Mouse (Mus musculus) natural killer cell, adult 2 months (primary cell): ENCODE data around the gene Celf6.

Experiments
- DNase-seq, 2 experiments: peaks; one replicate each; pipeline ENCODE4 v3.0.0; 2022; ENCODE audit warnings: low spot score in 2 of 2

Celf6 gene

DNA sequence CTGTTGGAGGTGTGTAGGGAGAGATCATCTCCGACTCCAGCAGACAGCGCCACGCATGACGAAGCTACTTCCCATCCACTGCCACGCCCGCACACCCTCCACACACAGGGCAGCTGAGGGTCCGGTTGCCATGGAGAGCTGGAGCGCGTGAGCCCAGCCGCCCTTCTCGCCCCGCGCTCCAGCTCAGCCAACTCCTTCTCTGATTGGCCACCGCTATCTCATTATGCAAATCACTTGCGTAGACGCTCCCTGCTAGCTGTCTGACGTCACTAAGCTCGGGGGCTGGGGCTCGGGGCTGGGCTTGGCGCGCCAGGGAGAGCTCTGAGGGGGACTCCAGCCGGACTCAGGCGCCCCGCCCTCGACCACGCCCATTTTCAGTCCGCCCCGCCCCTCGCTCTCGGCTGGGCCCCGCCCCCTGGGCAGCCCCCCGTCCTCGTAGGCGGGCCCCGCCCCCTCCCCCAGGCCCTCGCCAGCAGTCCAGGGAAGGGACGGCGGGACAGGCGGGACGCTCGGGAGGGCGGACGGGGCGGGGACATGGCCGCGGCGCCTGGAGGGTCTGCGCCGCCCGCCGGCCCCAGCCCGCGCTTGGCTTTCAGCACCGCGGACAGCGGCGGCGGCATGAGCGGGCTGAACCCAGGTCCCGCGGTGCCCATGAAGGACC, at the start of gene Celf6:
TSS of gene Celf6 (plus strand) at position 74 of the 661 bp plus-strand sequence.
- DNase-seq, result peak; percentile 50 to 66

DNA sequence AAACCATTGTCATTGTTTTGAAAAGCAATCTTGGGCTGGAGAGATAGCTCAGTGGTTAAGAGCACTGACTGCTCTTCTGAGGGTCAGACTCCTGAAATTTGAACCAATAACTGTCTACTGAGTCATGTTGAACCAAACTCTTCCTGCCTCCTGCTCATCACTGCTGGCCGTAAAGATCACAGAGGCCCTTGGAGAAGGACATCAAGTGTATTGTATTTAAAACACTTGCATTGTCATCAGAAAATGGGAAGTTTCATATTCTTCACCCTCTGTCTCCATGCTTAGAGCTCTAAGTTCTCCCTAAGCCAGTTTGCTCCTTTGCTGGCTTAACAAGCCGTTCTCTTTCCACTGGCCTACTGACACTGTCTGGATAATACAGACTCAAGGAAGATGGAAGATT, 49.4 kb upstream of the Celf6 start:
- no peak for DNase-seq

DNA sequence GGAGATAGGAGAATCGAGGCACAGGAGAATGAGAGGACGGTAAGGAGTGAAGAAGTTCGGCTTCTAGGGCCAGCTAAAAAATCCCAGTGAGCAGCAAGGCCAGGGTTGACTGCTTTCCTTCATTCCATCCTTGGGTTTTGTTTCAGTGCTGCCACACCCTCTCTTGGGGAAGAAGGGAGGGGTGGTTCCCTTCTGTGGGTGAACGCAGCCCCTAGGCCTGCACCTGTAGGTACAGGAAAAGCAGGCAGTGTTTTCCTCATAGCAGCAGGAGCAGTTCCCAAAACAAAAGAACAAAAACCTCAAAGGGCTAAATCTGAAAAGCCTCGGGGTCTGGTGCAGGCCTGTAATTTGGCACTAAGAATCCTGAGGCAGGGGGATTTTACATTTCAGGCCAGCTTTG, 46.1 kb upstream of the Celf6 start:
- no peak for DNase-seq

DNA sequence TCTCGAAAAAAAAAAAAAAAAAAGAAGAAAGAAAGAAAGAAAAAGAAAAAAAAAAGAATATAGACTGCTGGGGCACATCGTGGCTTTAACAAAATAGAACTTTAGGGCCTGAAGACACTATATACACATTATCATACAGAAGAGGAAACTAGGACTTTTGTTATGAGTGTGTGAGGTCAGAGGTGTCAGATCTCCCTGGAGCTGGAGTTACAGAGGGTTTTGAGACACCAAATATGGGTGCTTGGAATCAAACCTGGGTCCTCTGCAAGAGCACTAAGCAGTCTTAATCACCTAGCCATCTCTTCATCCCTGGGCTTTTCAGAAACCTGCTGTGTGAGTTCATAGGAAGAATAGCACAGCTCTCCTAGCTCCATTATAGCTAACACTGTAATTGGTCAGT, 44.3 kb upstream of the Celf6 start:
- DNase-seq, result no peak

DNA sequence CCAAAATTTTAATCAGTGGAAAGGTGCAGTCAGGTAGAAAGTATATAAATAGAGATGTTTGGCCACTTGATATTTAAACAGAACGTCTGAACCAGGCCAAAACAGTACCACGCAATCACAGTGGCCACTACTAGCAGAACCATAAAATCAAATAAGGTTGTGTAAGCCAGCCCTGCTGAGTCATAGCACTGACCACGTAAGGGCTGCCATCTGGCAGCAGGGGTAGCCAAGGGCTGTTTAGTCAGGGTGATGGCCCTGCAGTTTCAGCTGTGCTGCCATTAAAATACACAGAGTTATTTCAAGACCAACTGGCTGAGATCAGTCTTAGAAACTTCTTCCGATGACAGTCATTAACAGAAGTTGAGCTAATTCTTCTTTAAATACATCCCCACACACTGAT, 43.8 kb upstream of the Celf6 start:
- no peak for DNase-seq

DNA sequence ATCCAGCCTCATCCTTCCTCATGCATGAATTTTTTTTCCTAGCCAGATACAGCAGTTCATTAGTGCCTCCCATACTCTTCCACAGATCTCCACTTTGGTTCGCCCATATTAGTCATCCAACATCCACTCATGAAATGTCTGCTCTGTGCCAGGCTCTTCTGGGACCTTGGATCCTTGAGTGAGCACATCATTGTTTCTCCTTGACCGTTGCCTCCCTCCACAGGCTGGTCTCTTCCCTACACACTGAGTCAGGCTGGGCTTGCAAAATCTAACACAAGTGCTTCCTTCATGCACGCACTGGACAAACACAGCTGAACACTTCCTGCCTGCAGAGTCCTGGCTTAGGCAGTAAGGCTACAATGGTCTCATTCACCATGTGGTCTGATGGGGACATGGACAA, 40.1 kb upstream of the Celf6 start:
- DNase-seq, result no peak

DNA sequence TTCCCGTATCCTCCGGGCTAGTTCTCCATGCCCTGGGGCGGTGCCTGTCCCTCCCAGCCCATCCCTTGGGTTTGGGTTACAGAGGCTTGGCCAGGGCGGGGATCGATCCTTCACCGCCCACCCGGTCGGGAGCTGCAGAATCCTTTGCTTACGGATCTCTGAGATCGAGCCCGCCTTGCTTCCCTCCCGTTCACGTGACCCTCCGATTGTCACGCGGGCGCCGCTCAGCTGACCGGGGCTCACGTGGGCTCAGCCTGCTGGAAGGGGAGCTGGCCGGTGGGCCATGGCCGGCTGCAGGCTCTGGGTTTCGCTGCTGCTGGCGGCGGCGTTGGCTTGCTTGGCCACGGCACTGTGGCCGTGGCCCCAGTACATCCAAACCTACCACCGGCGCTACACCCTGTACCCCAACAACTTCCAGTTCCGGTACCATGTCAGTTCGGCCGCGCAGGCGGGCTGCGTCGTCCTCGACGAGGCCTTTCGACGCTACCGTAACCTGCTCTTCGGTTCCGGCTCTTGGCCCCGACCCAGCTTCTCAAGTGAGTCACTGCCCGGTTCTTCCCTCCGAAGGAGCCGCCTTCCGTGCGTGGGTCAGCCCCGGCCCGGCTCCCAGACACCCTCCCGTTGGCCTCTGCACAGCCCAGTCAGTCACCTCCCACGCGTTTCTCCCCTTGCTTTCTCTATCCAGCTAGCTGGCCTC, 38.1 kb upstream of the Celf6 start, which contains the start of the genes Hexa and Tmem202:
TSS of gene Hexa (plus strand) at position 100 of the 697 bp plus-strand sequence.
TSS of gene Tmem202 (minus strand) at position 407 of the 697 bp plus-strand sequence.
- DNase-seq, result peak; percentile 64 to 77

DNA sequence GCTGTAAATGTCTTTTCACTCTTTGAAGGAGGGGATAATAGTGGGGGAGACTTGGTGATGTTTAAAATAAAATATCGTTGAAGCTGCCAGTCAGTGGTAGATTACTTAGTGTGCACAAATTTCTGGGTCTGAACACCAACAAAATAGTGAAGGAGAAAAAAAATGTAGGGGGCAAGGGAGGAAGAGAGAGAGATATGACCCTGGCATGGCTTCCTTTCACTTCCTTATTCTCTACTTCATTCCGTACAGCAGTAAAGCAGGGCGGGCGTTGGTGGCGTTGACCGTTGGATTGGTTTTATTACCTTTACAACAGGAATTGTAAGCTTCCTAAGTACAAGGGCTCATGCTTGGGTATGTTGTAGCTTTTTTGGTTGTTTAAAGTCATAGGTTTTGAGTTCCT, 36.1 kb upstream of the Celf6 start:
- no peak for DNase-seq

DNA sequence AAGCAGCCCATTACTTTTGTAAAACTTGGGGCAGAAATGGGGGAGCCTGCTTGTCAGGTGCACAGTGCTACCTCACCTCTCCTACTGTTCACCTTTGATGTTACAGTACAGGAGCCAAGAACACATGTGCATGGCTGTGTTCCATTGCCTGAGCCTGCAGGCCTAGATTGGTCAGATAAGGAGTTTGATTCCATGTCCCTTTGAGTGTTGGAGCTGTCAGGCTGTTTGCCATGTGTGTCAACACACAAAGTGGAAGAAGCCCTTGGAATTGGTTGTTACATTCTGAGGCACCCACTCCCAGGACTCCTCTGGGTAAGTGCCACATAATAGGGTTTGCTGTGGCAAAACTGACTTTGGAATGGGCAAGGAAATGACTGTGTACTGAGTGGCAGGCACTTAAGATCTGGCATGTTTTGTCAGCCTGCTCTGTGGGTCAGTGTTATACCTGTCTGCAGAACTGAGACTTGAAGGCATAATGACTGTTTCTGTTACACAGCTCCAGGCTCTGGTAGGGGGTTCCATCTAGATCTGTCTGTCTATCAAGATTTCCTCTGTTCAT, 34.9 kb upstream of the Celf6 start:
- DNase-seq, result no peak

DNA sequence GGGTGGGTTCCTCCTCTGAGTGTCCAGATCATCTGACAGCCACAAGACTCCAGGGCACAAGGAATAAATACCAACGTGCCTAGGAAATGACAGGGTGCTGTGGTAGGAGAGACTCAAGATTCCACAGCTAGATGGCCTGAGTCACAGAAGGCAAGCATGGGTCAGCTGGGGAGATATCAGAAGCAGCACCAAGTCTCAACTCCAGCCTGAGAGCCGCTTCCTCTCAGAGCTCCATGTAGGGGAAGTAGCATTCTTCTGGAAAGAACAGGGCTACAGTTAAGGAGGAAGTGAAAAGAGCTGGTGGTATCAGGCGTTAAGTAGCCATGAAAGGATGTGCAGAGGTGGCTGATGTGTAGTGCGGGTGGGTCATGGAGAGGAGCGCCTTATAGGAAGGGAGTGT, 33.0 kb upstream of the Celf6 start:
- no peak for DNase-seq

DNA sequence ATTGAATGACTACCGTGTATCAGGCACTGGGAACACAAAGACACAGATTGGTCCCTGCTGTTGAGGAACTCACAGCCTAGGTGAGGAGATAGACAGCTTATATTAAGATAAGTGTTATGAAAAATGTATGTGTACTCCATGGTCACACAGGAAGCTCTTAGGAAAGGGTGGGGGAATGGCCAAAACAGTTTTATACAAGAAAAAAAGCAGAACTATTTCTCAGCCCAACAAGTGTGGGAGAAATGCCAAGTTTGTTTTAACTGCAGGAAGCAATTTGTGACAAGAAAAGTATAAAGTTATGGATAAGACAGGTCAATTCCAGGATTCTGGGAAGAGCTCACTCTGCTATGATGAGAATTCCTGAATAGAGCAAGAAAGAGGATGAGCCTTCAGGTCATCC, 29.8 kb upstream of the Celf6 start:
- DNase-seq, result no peak

DNA sequence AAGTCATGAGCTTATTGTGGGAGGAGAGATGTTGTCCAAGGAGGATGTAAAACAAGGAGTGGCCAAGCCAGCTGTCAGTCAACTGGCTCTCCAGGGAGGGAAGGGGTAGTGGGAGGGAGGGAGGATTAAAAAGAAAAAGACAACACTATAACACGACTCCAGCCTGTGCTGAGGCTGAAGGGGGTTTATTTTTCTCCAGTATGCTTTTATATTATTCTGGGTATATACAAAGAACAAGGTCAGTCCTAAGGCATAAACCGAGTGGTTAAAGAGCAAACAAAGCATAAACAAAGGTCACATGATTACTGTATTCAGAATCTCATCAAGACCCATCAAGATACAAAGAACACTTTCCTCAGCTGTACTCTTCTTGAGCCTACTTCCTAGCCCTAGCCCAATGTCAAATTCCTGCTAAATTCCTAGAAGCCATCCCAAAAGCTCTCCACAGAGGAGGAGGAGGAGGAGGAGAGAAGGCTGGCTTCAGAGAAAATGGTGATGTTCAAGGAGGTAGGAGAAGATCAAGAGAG, 28.7 kb upstream of the Celf6 start:
- no peak for DNase-seq

DNA sequence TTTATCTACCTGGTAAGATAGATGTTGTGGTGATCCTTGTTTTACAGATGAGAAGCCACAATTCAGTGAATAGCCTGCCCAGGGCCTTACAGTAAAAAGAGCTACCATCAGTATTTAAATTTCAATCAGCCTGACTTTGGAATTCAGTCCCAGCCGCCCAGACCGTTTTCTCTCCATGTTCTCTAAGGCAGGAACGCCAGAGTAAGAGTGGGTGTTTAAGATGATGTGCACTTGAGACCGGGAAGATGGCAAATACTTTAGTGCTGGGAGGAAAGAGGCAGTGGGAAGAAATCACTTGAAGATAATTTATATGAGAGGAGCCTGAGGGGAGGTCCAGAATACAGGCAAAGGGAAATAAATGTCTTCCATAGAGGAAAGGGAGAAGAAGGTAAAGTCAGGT, 27.6 kb upstream of the Celf6 start:
- no peak for DNase-seq

DNA sequence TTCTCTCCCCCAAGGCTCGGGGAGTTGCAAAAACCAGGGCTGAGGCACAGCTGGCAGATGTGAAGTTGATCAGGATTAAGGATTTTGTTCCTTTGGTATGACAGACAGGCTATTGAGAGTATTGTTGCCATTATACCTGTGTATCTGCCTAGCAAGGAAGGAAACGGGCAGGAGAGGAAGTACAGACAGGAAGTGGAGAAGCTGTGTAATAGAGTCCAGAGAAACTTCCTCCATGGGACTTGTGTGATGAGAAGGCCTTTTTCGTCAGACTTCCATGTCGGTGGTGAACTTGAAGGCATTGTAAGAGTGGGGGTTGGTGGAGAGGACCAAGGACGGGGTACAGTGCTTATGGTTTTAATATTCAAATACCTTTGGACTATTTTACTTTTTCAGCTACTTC, 26.7 kb upstream of the Celf6 start:
- no peak for DNase-seq

DNA sequence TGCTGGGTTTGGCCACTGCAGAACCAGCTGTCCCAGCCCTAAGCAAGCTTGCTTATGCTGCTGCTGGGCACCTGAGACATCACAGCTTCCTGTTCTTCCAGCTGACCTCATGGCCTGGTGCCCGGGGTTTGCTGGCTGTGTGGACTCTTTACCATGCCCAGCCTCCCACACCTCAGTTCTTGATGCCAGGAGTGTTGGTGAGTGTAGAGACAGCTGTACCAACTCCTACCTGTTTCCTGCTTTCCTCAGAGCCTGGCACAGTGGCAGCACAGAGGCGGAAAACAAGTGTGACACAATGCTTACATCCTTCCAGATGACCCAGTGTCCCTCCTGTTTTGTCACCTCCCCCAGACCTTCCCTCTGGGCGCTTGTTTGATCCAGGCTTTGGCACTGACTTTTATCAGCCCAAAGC, 26.1 kb upstream of the Celf6 start:
- no peak for DNase-seq

DNA sequence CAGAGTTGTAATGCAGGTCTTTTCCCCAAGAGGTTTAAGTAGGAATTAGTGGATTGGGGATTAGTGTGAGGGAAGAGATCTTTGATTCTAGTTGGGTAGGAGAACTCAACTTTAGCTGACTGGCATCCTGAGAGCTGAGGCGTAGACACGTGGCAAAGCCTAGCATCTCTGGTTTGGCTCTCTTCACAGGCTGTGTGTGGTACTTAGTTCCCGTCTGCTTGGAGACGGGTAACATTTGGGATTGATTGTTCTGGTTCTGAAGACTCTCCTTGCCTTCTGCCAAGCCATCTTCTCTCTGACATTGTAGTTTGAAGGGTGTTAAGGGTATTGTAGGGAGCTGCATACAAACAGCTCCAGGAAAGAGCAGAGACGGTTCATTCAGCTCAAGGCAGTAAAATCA, 25.1 kb upstream of the Celf6 start:
- DNase-seq, result no peak

DNA sequence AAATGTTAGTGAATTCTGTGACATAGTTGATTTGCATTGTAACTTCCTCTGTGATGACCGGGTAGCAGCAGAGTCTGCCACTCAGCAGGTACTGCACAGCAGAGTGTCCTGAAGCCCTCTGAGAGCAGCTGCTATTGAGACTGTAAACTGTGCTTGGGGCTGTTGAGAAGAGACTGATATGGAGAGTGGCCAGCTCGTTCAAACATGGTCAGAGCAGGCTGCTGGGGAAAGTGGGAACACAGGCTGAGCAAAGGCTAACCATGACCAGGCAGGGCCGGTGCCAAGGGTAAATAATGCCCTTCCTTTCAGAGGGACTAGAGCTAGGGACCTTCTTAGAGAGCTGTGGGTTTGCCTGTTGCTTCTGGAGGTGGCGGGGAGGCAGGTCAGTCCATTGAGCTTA, 24.0 kb upstream of the Celf6 start:
- no peak for DNase-seq

DNA sequence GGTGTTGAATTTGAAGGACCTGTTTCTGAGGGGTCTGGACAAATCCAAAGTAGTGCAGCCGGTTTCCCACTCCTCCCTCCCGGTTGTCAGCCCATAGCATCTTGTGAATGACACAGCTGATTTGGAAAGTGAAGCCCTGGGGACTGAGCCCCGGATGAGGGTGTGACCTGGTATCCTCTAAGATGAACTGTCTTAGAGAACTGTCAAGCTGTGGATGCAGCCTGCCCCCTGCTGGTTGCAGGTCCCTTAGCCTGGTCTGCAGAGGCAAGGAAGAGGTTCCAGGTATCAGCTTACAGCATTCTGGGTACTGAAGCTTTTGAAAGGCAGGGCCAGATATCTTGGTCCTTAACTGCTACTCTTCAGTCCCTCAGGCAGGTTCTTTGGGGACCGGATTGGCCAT, 12.1 kb upstream of the Celf6 start:
- DNase-seq, result peak; percentile 42 to 76

DNA sequence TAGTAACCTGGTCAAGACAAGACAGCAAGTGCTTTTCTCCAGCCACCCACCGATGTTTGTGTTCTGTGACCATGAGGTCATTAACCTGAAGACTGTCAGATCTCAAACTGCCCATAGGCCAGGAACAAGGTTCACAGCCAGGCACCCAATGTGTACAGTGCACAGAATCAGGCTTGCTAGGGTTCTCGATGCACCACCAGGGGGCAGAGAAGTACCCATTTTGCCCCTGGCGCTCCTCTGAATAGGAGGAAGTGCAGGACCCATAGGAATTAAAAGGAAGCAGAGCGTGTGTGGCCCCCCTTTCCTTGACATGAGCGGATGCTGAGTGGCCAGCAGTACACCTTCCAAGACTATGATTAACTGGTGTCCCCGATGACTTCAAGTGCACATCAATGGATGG, 10.6 kb upstream of the Celf6 start:
- DNase-seq, result peak; percentile 17 to 60

DNA sequence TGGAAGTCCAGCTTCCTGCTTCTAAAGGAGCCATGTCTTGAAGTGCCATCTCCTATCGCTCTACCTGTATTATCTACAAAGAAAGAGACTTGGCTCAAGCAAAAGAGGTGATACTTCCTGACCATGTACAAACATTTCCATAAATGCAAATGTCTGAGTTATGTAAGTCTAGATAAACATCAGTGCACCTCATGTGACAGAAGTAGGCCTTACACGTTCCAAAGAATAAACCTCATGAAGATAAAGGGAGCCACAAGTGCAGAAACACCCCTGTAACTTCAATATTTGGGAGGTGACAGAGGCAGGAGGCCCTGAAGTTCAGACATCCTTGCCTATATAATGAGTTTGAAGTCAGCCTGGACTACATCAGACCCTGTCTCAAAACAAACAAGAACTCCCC, 5.9 kb upstream of the Celf6 start:
- no peak for DNase-seq

DNA sequence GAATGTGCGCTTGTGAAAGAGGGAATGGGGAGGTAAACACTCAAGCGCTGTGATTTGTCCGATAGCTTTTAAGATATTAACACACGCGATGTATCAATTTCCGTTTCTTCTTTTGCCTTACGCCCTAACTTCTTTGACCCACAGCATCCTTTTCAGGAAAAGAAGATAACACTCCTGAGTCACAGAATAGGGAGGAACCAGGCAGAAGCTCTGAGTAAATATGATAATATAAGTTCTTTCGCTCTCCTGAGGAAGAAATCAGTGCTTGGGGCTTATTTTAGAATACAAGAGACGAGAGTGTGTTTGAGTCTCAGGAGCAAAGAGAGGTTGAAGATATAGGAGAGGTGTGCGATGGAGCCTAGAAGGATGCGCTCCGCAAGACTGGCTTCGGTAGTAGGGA, 316 bp upstream of the Celf6 start:
- DNase-seq, result no peak

DNA sequence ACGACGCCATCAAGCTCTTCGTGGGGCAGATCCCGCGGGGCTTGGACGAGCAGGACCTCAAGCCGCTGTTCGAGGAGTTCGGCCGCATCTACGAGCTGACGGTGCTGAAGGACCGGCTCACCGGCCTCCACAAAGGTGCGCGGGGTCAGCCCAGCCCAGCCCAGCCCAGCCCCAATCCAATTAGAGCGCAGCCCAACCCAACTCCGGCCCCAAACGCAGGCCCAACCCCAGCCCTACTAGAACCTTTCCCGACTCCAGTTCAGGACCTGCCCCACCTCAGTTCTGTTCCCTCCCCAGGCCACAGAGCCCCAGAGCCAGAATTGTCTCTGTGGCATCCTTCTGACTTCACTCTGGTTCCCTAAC, 769 bp downstream of the Celf6 start:
- no peak for DNase-seq

DNA sequence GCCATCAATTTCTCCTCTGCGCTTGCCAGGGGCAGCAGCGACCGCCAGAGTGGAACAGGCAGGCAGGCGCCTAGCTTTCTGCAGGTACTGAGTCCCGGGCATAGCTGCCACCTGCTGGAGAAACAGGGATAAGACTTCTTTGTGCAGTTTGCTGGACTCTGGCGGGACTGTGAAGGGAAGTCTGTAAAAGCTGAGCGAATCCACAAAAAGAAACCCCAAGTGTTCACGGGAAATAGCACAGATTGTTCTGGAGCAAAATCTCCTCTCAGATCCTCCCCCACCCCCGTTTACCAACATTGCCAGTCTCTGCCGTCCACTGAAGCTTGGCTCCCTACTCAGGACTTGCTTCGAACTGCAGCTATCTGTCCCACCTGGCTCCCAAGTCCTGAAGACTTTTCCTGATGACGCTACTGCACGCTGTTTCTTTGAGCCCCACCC, 7.2 kb downstream of the Celf6 start:
- peak; percentile 32 to 59 for DNase-seq
